Mouse (Mus musculus) cerebral cortex, adult 2 months (tissue): ENCODE data around the gene Diras2.

ENCODE experiments used
- WGBS: fragments of 180-500 bp; shearing (Covaris S2); methylation state at CpG from one replicate; pipeline ENCODE4 v1.1.7; 2018; 5-methylcytosine and 5-hydroxymethylcytosine counted together

The Diras2 gene

GRCm38 (mm10) chr13:52552822-52553477 is 21.9 kb upstream of the Diras2 start:
- WGBS, result 85% methylated on average over 9 of the region's 9 CpGs

DNA sequence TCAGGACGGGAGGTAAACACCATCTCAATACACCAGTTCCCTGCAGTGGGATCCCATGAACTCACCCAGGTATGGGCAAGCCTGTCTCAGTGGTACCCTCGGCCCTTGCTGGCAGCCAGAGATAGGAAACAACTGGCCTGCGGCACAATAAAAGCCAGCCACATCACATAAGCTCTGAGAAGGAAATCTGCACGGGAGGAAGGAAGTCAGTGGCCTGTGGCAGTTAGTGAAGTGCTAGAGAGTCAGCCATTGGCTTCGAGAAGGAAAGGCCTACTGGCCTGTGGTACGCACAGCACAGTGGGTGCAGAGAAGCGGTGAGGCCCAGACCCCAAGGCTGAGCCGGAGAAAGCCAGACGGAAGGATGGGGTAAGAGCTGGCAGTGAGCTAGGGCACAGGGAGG is 20.2 kb upstream of the Diras2 start:
- WGBS, result 84% methylated on average over 9 of the region's 9 CpGs

DNA sequence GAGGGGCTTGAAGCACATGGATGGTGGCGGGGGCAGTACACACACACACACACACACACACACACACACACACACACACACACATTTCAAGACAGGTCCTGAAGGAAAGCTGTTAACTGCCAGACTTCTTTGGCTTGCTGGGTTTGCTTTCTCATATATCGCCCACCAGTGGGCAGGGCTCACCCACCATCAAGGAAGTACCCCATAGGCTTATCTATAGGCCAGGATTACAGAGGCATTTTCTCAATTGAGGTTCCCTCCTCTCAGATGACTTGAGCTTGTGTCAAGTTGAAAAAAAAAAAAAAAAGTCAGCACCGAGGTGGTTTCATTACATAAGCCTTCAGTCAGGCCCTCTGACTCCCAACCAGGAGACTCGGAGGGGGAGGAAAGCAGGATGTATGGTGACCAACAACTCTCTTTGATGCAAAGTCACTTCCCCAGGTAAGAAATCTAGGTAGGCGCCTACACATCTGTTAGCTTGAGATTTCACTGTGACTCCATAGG is 19.7 kb upstream of the Diras2 start:
- WGBS, result 73% methylated on average over 5 of the region's 5 CpGs

- 91% methylated on average over 6 of the region's 6 CpGs for WGBS
Observed at GRCm38 (mm10) chr13:52546288-52546687, 15.2 kb upstream of the Diras2 start.

DNA sequence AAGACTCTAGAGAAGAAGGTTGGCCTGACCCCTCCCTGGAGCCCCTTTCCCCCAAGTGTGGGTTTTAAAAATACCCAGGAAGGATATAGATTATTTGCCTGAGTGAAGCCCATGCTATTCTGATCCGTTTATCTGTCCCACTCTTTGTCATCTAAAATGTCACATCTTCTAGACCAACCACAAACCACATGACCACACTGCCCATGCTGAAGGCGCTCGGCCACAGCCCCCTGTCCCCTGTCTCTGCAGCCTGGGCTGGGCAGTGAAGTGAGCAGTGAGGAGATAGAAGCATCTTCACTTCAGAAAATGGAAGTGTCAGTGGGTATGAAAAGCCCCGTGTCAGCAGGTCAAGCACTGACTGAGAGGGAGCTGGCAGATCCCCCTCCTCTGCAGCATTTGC is 11.6 kb upstream of the Diras2 start:
- 77% methylated on average over 4 of the region's 4 CpGs for WGBS

DNA sequence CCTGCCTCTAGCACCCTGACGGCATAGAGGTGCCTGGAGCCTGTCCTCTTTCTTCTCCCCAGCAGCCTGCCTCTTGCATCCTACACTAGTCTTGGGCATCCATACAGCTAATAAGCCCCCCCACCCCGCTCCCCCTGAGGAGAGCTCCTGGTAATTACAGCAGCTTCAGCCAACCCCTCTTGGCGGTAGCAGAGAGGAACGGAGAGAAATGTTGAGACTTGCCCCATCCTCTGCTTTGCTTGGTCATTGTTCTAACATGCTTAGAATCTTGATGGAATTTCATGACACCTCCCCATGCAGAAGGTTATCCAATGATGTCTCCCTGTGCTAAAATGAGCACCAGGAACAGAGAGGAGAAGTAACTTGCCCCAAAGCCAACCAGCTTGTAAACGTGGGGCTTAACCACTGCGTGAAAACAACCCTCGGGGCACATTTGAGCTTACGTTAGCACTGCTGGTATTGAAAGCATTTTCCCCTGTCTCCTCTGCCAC is 11.0 kb upstream of the Diras2 start:
- WGBS, result 76% methylated on average over 8 of the region's 8 CpGs

- WGBS, result 82% methylated on average over 5 of the region's 5 CpGs
Observed at GRCm38 (mm10) chr13:52541385-52542035, 10.4 kb upstream of the Diras2 start.

DNA sequence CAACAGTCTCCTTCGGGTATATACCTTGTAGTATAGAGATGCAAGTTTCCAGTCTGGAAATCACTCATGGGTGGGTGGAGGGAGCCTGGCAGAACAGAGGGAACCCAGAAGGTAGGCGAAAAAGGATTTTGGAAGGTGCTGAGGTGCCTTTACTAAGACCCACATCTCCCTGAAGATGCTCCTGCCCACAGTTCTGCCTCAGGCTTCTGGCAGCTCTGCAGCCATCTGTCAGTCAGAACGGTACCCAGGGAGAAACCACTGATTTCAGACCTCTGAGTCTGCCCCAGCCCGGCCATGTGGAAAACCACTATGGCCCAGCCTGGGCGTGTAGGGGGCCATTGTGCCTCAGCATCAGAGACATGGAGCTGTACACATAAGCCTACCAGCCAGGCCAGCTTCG is 8.4 kb upstream of the Diras2 start:
- WGBS, result 64% methylated on average over 6 of the region's 6 CpGs

DNA sequence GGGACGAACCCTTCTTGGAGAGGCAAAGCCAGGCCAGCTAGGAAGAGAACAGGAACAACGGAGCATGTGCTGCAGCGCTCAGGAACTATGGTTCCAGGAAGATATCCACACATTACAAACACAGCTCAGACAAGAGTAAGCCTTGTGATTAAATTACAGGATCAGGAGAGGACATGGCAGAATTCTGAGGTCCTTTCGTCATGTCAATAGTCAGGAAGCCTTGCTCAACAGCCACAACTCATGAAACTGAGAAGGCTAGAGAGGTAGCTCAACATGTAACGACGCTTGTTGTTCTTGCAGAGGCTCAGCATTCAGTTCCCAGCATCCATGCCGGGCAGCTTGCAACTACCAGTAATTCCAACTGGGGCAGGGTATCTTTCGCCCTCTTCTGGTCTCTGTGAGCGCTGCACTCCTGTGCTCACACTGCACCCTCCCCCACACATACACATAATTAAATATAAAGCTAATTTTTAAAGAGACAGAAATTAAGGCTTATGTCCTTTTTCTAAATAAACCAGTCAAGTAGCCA is 7.6 kb upstream of the Diras2 start:
- WGBS, result 90% methylated on average over 9 of the region's 9 CpGs

- WGBS, result 94% methylated on average over 26 of the region's 26 CpGs
Observed at GRCm38 (mm10) chr13:52537754-52538587, 6.9 kb upstream of the Diras2 start.

GRCm38 (mm10) chr13:52535542-52535941 is 4.5 kb upstream of the Diras2 start:
- WGBS, result 1% methylated on average over 4 of the region's 4 CpGs

- WGBS, result 77% methylated on average over 5 of the region's 5 CpGs
Observed at GRCm38 (mm10) chr13:52533644-52534043, 2.6 kb upstream of the Diras2 start.

GRCm38 (mm10) chr13:52530008-52530945 is 802 bp downstream of the Diras2 start:
- WGBS, result 2% methylated on average over 50 of the region's 50 CpGs

DNA sequence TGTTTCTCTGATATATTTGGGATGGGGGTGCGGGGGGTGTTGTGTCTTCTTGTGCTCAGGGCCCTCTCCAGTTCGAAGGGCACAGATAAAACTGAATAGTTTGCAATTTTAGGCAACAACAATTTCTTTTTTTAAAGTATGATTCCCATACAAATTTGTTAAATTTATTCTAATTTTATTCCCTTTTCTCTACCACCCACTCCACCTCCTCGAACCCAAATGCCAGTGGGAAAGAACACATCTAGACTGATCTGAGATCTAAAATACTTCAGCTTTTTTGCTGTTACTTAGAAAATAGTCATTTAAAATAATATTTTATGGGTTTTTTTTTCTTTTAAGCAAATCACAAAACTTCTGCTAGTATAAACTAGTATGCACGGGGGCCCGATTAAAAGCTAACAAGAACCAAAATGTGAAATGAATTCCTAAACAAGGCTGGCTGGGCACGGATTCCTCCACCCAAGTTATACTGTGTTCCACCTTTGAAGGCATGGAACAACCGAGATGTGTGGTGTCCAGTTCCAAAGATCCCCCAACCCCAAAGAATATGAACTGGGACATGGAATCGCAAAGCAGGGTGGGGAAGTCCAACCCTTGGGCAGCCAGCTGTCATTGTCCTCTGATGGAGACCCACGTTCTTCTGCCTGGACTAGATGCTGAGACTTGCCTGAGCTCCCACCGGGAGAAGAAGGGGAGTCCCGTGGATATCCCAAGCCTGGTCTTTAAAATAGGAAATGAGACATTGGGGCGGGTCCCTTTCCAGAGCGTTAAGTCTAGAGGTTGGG is 1.7 kb downstream of the Diras2 start:
- WGBS, result 23% methylated on average over 13 of the region's 13 CpGs

- 25% methylated on average over 9 of the region's 9 CpGs for WGBS
Observed at GRCm38 (mm10) chr13:52528786-52529185, 2.3 kb downstream of the Diras2 start.

GRCm38 (mm10) chr13:52528281-52528680 is 2.8 kb downstream of the Diras2 start:
- 36% methylated on average over 8 of the region's 8 CpGs for WGBS

DNA sequence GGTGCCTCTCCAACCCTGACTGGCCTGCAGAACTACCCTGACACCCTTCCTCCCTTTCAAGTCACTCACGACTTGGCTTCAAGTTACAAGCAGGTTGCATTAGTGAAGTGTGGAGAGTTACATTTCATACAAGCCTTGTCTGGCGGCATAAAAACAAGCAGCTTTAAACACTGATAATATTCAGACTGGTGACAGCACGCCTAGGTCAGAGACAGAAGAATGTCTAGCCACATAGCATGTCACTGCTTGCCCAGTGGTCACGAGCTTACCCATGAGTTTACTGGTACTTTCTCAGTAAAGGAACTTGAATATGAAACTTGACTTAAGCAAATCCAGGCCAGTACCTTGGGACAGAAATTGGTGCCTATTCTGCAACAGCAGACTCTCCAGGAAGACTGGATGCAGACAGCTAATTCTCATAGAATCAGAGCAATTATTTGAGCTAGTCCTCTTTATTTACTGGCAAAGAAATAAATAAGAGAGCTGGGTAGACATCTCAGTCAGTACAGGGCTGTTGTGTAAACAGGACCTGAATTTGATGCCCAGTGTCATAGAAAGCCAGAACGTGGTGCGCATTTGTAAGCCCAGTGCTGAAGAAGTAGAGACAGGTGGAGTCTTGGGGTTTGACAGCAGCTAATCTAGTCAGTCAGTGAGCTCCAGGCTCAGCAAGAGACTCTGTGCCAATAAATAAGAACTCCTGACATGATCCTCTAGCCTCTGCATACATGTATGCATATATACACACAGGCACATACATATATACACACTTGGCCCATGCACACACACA is 4.6 kb downstream of the Diras2 start:
- WGBS, result 63% methylated on average over 6 of the region's 6 CpGs

- WGBS, result 59% methylated on average over 11 of the region's 11 CpGs
Observed at GRCm38 (mm10) chr13:52524313-52524712, 6.8 kb downstream of the Diras2 start.

GRCm38 (mm10) chr13:52521176-52521575 is 9.9 kb downstream of the Diras2 start:
- 64% methylated on average over 6 of the region's 6 CpGs for WGBS
